Mouse (Mus musculus) cerebellum, adult (tissue): Measurements from ENCODE around the gene Retreg1.

ENCODE experiments used
- ATAC-seq: cut with Nextera tagmentation; 2 replicates; pipeline ENCODE4 v1.9.2; 2017; ENCODE audit warnings: mild to moderate bottlenecking, moderate library complexity, mixed read lengths; ENCODE audit not compliant: insufficient number of reproducible peaks, low FRiP score, low TSS enrichment

Retreg1 gene

DNA sequence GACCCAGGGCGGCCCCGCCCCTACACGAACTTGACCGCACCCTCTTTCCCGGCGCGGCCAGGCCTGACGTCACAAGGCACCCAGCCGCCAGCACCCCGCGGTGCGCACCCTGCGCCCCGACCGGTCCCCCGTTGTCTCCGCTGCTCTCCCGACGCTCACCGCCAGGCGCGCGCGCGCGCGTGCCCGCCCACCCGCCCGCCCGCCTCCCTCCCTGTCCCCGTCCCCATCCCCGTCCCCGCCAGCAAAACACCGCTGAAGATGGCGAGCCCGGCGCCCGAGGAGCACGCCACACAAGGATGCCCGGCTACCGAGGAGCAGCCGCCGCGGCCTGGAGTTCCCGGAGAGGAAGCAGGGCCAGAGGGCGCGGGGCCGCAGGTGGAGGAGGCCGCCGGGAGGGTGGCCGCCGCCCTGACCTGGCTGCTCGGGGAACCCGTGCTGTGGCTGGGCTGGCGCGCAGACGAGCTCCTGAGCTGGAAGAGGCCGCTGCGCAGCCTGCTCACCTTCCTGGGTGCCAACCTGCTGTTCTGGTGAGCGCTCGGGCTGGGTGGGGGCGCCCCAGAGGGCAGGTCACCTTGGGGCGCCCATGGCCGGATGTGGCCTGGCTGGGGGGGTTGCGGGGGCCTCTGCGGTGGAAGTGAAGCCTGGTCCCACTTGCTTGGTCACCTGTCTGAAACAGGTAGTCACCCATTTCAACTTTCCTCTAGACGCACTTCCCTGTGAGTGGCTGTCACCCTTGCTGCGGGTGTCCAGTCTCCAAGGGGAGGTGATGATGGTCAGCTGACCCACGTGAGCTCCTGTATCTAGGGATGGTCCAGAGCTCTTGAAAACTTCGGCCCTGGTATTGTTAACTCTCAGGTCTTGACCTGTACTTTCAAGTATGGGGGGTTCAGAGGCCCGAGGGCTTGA lies at the start of gene Retreg1:
Gene Retreg1 (plus strand): TSS at position 95 of the 906 bp plus-strand sequence.
- peak; percentile 76 for ATAC-seq

DNA sequence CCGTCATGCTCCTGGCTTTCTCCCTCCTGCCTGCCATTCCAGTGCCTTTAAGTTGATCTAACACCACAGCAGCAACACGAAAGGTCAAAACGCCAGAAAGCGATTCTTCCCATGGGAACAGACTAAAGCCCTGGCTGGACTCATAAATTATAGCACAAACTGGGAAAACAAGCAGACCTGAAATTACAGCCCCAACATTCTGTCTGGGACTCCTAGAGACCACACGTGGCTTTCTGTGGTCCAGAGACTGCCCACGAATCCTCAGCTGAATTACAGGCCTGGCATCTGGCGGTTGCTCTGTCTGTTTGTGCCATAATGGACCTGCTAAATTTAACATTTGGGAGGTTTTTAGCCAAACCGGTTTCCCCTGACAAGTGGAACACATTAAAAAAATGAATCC lies 48.9 kb upstream of the Retreg1 start:
- no peak for ATAC-seq

DNA sequence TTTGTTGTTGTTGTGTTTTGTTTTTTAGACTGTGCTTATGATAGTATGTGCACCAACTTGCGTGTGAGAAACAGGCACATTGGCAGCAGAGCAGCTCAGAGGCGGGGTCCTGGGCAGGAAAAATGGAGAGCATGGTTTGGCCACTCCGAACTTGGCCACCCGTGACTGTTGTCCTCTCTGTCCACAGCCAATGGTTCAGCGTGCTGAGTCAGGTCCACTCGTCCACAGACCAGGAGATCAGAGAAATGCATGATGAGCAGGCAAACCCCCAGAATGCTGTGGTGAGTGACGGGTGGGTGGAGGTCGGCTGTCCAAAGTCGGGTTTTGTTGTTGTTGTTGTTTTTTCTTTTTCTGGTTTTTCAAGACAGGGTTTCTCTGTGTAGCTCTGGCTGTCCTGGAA lies 47.5 kb upstream of the Retreg1 start:
- no peak for ATAC-seq

DNA sequence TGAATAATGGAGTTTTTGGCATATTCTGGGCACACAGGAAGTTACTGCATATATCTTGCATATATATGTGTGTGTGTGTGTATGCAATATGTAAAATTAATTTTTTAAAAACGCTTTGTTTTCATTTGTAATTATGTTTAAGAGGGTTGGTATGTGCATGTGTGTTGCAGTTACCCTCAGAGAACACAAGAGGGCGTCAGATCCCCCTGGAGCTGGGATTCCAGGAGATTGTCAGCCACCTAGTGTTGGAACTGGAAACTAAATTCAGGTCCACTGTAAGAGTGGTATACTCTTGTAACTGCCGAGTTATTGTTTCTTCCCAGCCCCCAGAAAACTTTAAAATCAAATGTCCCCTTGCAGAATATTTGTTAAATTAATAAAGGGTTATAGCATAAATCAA lies 46.6 kb upstream of the Retreg1 start:
- no peak for ATAC-seq

DNA sequence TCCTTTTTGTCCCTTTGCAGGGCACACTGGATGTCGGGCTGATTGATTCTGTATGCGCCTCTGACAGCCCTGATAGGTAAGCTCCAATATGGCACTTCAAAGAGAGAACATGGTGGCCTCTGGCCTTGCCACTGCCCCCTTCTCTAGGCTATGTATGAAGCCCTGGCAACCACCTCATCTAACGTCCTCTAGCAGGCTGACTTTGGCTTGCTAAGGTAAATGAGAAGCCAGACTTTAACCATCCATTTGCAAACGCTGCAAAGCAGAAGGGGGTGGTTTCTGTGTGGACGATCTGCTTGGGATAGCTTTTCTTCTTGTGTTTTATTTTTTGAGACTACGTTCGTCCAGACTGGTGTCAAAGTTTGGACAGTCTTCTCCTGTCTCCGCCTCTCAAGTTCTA lies 45.8 kb upstream of the Retreg1 start:
- ATAC-seq, result no peak

DNA sequence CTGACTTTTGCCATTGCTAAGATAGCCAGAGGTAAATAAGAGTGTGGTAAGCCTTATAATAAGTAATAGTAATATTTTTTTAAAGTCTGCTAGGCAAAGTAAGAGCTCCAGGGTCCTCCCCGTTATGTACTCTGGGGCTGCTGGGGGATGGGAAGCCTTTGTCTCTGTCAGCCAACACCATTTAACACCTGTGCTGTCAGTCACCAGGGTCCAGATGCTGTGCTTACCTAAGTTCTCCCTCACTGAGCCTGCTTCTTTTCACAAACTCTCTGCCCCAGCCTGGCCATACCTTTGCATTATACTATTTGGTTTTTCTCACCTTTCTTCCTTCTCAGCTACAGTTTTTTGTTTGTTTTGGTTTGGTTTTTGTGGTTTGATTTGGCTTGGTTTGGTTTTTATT lies 45.1 kb upstream of the Retreg1 start:
- ATAC-seq, result no peak

DNA sequence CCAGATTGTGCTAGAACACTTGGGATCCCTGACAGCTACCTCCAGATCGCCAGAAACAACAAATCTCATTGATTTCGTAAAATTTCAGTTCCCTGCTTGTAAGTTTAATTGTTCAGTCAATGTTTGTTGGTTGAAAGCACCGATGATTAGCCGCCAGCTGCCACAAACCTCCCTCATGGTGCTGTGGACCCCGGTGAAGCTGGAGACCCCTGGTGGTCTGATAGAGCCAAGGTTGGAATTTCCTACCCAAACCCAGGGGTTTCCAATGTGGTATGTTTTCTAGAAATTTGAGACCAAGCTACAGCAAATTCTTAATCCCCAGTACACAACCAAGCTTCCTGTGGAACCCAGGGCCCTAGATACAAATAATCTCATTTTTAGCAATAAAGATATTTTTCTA lies 41.3 kb upstream of the Retreg1 start:
- no peak for ATAC-seq

DNA sequence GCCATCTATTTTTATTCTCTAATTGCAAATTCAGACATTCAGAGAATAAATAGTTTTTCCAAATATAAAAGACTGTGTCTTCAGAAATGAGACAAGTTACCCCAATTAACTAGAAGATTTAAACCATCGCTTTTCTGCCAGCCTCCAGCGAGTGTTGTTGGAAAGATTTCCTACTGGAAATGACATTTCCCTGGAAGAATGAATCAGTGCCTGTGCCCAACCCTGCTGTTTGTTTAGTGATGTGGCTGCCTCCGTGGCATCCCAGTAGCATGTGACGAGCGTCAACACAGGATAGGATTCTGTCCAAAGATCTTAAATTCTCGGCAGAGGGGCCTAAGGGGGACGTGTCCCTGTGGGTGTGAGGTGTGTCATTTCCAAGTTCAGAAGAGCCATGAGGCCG lies 40.8 kb upstream of the Retreg1 start:
- ATAC-seq, result no peak

DNA sequence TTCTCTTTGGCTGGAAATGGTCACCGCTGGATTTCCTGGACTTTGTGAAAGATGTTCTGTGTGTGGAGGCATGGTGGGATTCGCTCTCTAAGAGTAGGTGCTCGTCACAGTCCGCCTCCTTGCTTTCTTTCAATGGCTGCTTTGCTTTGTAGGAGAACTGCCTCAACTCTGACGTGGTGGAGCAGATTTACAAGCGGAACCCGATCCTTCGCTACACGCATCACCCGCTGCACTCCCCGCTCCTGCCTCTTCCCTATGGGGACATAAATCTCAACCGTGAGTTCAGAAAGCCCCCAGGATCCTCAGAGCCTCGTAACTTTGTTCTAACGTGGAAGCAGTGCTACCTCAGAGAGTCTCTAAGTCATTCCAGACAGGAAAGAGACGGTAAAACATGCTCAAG lies 39.9 kb upstream of the Retreg1 start:
- no peak for ATAC-seq

DNA sequence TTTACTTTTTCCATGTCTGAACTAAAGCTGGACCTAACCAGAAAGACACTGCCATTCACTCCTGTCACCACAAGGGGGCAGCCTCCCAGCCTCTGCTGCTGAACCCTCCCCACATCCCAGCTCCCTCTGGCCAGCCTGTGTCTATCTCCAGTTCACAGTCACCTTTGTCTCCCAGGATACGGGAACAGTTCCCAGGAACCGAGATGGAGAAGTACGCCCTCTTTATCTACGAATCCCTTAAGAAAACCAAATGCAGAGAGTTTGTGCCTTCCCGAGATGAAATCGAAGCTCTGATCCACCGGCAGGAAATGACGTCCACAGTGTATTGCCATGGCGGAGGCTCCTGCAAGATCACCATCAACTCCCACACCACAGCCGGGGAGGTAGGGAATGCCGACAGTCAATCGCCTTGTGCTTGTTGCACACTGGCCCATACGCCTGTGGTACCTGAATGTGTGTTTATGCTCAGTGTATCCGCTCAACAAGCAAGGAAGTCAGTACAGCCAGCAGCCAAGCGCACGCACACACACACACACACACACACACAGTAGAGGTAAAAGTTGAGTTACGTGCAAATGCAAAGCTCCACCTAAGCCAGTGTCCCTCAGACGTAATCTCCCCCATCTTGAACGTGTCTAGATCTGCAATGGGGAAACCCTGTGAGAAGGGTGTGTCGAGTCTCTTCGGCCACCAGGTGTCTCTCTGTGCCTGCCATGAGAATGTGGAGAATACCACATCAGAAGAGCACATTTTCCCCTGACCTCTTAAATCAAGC lies 37.5 kb upstream of the Retreg1 start:
- ATAC-seq, result peak; percentile 84

DNA sequence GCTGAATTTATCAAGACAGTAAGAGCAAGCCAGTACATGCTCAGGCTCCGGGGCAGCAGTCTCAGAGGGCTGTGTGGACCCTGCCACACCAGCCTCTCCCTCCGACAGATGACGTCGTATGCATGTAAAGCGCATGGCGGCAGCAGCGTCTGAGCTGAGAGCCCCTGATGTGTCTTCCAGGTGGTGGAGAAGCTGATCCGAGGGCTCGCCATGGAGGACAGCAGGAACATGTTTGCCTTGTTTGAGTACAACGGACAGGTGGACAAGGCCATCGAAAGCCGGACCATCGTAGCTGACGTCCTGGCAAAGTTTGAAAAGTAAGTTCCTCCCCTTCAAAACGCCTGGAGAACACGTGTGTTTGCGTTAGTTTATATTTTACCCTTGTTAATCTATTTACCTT lies 36.6 kb upstream of the Retreg1 start:
- ATAC-seq, result no peak

DNA sequence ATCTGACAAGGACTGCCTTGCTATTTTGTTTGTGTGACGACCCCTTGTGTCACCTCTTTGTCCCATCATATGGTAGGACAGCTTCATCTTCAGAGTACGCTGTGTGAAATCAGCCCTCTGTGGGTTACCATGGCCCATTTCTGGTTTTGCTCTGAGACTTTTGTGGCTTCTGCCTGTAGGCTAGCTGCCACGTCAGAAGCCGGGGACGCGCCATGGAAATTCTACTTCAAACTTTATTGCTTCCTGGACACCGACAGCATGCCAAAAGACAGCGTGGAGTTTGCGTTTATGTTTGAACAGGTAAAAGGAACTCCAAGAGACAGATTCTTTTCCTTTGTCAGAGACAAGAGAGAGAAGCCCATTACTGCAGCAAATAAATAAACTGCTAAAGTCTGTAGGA lies 36.1 kb upstream of the Retreg1 start:
- ATAC-seq, result no peak

DNA sequence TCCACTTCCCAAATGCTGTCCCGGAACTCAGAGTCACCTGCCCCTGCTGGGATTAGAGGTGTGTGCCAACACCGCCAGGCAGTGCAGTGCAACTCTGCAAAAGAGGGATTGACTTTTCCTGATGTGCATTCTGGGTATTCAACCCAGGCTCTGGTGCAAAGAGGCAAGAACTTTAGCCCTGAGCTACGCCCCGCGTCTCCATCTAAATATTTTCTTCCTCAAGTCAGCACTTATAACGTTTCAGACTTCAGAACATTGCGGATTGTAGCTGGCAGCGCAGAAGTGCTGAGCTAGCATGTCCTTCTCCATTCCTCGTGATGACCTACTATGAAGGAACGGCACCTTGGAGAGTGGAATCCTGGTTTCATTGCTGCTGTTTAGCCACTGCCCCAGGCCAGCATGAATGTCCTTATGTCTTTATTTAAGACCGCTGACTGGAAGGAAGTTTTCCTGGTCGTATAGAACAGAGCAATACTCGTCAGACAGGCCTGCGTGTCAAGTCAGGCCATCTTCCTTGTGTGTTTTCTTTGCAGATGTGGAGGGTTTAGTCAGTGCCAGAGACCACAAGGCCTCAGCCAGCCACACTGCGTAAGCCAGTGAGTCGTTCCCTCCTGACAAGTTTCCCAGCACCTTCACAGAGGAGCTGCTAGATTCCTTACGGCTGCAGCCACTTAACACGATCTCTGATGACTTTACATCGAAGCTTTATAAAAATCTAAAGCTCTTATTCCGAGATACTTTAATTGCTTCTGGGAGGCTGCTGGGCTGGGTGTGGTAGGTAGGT lies 34.1 kb upstream of the Retreg1 start:
- no peak for ATAC-seq

DNA sequence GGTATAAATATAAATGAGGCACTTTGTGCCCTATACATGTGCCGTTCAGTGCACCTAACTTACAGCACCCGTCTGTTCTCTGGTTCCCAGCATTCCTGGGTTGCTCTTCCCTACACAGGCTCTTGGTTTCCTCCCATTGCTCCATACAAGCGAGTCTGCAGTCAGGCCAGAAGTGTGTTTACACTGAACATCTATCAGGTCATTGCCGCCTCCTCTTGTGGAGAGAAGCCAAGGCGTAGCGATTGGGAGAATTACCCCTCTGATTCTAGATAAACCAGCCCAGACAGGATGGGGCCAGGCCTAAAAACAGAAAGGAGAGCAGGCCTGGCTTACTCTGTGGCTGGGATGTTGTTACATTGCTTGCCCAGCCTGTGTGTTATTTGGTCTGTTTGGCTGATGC lies 33.3 kb upstream of the Retreg1 start:
- no peak for ATAC-seq

DNA sequence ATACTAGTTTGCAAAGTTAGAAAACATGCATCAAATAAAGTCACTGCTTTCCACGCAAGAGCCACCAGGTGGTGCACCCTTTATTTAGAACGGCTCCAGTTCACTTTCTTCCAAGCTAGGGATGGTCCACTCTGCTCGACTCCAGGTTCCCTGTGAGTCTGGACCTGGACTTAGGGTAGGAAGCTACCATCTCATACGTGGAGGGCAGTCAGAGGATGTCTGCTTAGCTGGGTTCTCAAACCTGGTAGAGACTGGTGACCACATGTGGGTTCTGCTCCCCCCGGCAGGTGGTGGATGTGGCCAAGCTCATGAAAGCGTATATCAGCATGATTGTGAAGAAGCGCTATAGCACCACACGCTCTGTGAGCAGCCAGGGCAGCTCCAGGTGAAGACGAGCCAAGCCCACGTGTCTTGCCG lies 31.1 kb upstream of the Retreg1 start:
- ATAC-seq, result no peak

DNA sequence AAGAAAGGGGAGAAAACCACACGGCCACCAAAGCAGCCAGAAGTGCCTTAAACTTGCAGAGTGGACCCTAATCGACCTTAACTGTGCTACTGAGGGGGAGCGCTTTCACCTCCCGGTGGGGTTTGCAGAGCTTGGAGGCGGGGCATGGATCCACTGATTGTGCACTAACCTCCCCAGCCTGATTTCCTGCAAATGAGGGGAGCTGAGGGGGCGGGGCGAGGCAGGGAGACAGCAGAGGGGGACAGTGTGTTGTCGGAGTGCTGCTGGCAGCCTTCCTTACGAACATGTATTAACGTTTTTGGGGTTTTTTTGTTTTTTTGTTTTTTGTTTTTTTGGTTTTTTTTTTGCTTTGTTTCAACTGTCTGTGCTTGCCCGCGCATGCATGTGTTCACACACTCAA lies 30.5 kb upstream of the Retreg1 start:
- ATAC-seq, result no peak

DNA sequence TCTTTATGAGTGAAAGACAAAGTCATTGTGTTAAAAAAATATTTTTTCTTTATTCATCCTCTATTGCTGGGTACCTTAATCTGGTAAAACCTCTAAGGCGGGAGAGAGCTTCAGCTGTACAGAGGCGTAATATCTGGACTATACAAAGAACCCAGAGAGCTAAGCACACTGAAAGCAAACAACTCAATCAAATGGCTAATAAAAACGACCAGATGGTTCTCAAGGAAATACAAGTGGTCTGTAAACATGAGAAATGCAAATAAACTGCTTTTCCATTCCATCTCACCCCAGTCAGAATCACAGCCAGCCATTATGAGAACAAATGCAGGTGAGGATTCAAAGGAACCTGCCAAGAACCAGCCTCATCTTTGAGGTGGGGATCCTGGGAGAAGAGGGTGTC lies 28.4 kb upstream of the Retreg1 start:
- no peak for ATAC-seq

DNA sequence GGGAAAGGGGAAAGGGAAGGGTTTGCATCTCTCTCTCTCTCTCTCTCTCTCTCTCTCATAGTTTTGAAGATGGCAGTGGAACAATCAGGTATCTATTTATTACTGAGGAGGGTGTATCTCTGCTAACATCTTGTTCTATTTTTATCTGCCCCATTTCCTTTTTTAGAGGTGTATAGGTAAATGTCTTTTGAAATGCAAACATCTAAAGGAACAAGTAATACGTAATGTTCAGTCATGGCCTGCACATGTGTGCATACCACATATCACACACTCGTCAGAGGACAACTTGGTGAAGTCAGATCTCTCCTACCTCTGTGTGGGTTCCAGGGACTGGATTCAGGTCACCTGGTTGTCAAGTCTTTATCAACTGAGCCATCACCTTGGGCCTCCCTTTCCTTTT lies 25.8 kb upstream of the Retreg1 start:
- no peak for ATAC-seq

DNA sequence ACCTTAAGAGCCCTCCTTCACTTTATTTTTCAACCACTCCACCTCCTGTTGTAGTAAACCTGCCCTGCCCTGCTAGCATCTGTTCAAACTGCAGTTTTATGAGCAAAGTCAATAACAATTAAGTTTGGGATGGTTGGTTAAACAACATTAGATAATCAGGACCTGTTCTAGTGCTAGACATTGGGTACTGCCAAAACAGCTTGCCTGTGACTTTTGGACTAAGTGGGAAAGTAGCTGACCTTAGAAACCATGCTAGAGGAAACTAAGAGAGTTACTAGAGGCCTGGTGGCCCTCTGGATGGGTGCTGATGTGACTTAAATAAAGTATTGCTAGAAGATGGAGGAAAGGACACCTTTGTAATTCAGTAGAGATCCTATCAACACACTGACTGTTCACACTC lies 21.0 kb upstream of the Retreg1 start:
- ATAC-seq, result no peak

DNA sequence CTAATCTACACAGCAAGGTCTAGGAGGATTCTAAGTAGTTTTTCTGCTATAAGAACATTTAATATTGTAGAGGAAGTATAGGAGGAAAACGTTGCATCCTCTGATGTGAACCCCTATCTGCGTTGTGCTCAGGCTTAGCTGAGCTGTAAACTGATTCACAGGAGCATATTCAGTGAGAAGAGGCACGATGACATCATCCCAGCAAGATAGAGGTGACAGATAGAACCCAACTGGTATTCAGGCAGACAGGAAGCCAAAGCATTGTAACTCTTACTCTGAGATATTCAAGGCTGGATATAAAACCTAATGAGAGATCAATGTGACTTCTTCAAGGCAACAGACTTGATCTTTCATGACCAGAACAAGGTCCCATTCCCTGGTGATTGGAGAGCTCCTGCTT lies 20.3 kb upstream of the Retreg1 start:
- ATAC-seq, result no peak

DNA sequence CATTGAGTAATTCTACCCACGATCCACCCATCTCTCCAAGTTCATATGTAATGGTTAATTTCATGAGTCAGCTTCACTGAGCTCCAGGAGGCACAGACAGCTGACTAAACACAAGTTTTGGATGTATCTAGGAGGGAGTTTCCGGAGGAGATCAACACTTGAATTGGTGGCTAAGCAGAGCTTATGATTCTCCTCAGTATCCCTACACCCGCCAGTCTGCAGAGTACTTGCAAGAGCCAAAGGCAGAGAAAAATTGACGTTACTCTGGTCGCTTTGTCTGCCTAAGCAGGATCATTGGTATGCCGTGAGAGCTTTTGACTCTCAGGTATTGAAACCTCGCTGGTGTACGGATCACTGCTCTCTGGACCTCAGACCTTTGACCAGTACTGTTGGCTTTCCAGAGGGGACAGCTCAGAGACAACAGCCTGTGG lies 16.4 kb upstream of the Retreg1 start:
- ATAC-seq, result no peak
